Mouse (Mus musculus): ENCODE measurements around the gene Dtx2. TPM values are rescaled to one million over a fixed set of nuclear protein-coding genes. Genes with fewer than 3 reads are reported as not detected.

Dtx2 gene
- total and polyA plus RNA-seq, 3 experiments: 11.9 to 17.2 TPM; not detected in 1

GRCm38 (mm10) chr5:135975893-135976668 is 18.5 kb upstream of the Dtx2 start:
- DNase-seq (ENCODE audit: low read depth, low spot score): no peak
- Histone ChIP-seq H3K27ac (ENCODE audit: control insufficient read depth, low read depth, low read length) (no peak overlapping the region), H3K4me3 (ENCODE audit: control insufficient read depth in 1 of 2, insufficient read depth in 1 of 2, low read depth in 2 of 2, low read length in 2 of 2) (no peak overlapping the region)

GRCm38 (mm10) chr5:135979381-135979780 is 15.2 kb upstream of the Dtx2 start:
- Histone ChIP-seq H3K4me3 (ENCODE audit: control insufficient read depth in 1 of 2, insufficient read depth in 1 of 2, low read depth in 2 of 2, low read length in 2 of 2) (no peak overlapping the region), H3K27ac (ENCODE audit: control insufficient read depth, low read depth, low read length) (no peak overlapping the region), H3K36me3 (ENCODE audit: control insufficient read depth in 1 of 2, insufficient read depth in 2 of 2, low read length in 2 of 2) (no peaks in the 10 kb centered on the region), H3K27me3 (ENCODE audit: control insufficient read depth in 1 of 2, insufficient read depth in 2 of 2, low read length in 2 of 2) (no peaks in the 10 kb centered on the region), H3K9me3 (replicated peaks; ENCODE audit: insufficient read depth, low read length) (no peaks in the 10 kb centered on the region), H3K79me2 (ENCODE audit: control insufficient read depth, insufficient read depth, low read length, poor library complexity) (no peaks in the 10 kb centered on the region), H3K9ac (ENCODE audit: control insufficient read depth, low read depth, low read length, poor library complexity, severe bottlenecking) (no peak overlapping the region), H3K4me1 (ENCODE audit: control insufficient read depth in 1 of 2, insufficient read depth in 2 of 2, low read length in 2 of 2) (peaks cover 0 to under 1% of the 10 kb centered on the region in 2 experiments; a peak in 1 of 4 replicates)
- no peak for DNase-seq (ENCODE audit: low read depth, low spot score)
- no peak for TF ChIP-seq SIN3A (IDR thresholded peaks at IDR 0.05; ENCODE audit: low read length)
- no peak for TF ChIP-seq E2F4 (IDR thresholded peaks at IDR 0.05; ENCODE audit: borderline replicate concordance, low read depth, low read length)
- no peak for TF ChIP-seq ZC3H11A (IDR thresholded peaks at IDR 0.05; ENCODE audit: low read depth, low read length)
- no peak for TF ChIP-seq HCFC1 (IDR thresholded peaks at IDR 0.05; ENCODE audit: low read depth, low read length)
- no peak for TF ChIP-seq CHD1 (IDR thresholded peaks at IDR 0.05; ENCODE audit: low read depth, low read length)
- TF ChIP-seq TBP (IDR thresholded peaks at IDR 0.05; ENCODE audit: low read depth, low read length): no peak
- no peak for TF ChIP-seq TCF12 (IDR thresholded peaks at IDR 0.05; ENCODE audit: low read depth, low read length)
- TF ChIP-seq JUND (IDR thresholded peaks at IDR 0.05; ENCODE audit: low read depth, low read length): no peak
- TF ChIP-seq MAX (IDR thresholded peaks at IDR 0.05; ENCODE audit: low read length): no peak
- no peak for TF ChIP-seq MXI1 (IDR thresholded peaks at IDR 0.05; ENCODE audit: low read depth, low read length)
- TF ChIP-seq USF2 (IDR thresholded peaks at IDR 0.05; ENCODE audit: borderline replicate concordance in 1 of 2, insufficient read depth in 1 of 2, low read depth in 1 of 2, low read length in 2 of 2): no peak
- no peak for TF ChIP-seq ZNF384 (IDR thresholded peaks at IDR 0.05; ENCODE audit: low read depth, low read length)
- TF ChIP-seq ETS1 (IDR thresholded peaks at IDR 0.05; ENCODE audit: low read depth, low read length): no peak
- TF ChIP-seq MAFK (IDR thresholded peaks at IDR 0.05; ENCODE audit: borderline replicate concordance, low read depth, low read length): no peak

More at GRCm38 (mm10) chr5:135975893-135976668, 18.5 kb upstream of the Dtx2 start:
- no peaks in the 10 kb centered on the region for H3K79me2 ChIP-seq (ENCODE audit: control insufficient read depth, insufficient read depth, low read length, poor library complexity)
- H3K9ac ChIP-seq (ENCODE audit: control insufficient read depth, low read depth, low read length, poor library complexity, severe bottlenecking): no peak overlapping the region
- peaks cover 0 to 2% of the 10 kb centered on the region in 2 experiments; a peak in 1 of 4 replicates for H3K27me3 ChIP-seq (ENCODE audit: control insufficient read depth in 1 of 2, insufficient read depth in 2 of 2, low read length in 2 of 2)
- no peak for TF ChIP-seq NRF1 (IDR thresholded peaks at IDR 0.05; ENCODE audit: insufficient read depth, low read depth, low read length, poor library complexity, severe bottlenecking)
- H3K36me3 ChIP-seq (ENCODE audit: control insufficient read depth in 1 of 2, insufficient read depth in 2 of 2, low read length in 2 of 2): no peaks in the 10 kb centered on the region
- H3K9me3 ChIP-seq (replicated peaks; ENCODE audit: insufficient read depth, low read length): no peaks in the 10 kb centered on the region
- peaks cover 0 to 2% of the 10 kb centered on the region in 2 experiments; a peak in 1 of 4 replicates for H3K4me1 ChIP-seq (ENCODE audit: control insufficient read depth in 1 of 2, insufficient read depth in 2 of 2, low read length in 2 of 2)

All from MEL (cell line).